Mouse (Mus musculus) embryo, embryonic 9.5 days (tissue): ENCODE data around the gene Rreb1.

Experiments
- DNase-seq: peaks from one replicate; pipeline ENCODE4 v3.0.0-alpha.2; 2017; ENCODE audit errors: extremely low spot score

Gene Rreb1

GRCm38 (mm10) chr13:37979506-37979905, 201.3 kb downstream of the Rreb1 start:
- no peak for DNase-seq

GRCm38 (mm10) chr13:37980346-37980745, 202.1 kb downstream of the Rreb1 start:
- DNase-seq: no peak

GRCm38 (mm10) chr13:37981063-37981462, 202.9 kb downstream of the Rreb1 start:
- DNase-seq: no peak

- DNase-seq: no peak
Measured at GRCm38 (mm10) chr13:37986166-37986565, 208.0 kb downstream of the Rreb1 start.

GRCm38 (mm10) chr13:37989701-37990100, 211.5 kb downstream of the Rreb1 start:
- DNase-seq: no peak

GRCm38 (mm10) chr13:37992638-37993371, 214.6 kb downstream of the Rreb1 start:
- DNase-seq: no peak

GRCm38 (mm10) chr13:37993376-37993703, 215.1 kb downstream of the Rreb1 start:
- no peak for DNase-seq

GRCm38 (mm10) chr13:37993704-37994404, 215.7 kb downstream of the Rreb1 start, which contains the start of gene Ssr1:
Gene Ssr1 (minus strand): TSS chr13:37994217.
- peak; percentile 95 for DNase-seq

GRCm38 (mm10) chr13:37994405-37994749, 216.2 kb downstream of the Rreb1 start:
- no peak for DNase-seq

- no peak for DNase-seq
Measured at GRCm38 (mm10) chr13:37999713-38000112, 221.5 kb downstream of the Rreb1 start.
